Mouse (Mus musculus): ENCODE data around the gene Rabgap1l.
A peak's percentile ranks its signal among the peaks of the same experiment; 100 is the strongest.

Gene Rabgap1l

DNA sequence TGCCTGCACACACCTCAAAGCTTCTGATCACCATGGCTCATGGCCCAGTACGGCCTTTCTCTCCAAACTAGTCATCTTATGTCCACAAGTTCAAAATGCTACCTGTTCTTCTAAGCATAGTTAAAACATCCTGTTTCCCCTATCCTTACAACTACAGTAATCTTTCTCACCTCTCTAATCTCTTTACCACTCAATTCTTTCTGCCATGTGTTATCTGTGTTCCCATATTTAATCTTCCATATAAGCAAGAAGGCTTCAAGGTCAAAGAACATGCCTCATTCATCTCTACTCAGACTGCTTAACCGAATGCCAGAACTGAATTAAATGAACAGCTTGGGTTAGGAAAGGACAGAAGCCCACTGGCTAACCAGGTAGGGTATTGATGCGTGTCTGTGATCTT lies 5.8 kb downstream of the Rabgap1l start:
- DNase-seq (ENCODE audit: low spot score) = no peak

DNA sequence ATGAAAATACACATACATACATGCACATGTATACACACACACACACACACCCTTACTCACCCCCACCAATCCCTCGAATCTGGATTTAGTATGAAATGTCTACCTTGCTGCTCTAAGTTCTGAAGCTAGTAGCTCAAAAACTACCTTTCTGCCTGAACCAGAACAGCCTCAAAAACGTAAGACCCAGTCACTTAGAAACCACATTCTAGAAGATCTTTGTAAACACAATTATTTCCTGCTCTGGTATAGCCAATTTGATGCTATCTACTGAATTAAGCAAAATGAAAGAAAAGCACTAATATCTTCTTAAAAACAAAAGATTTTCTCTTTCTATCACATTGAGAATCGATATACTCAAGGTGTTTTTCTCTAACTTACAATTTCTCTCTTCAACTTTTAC lies 6.4 kb downstream of the Rabgap1l start:
- no peak for DNase-seq (ENCODE audit: low spot score)

DNA sequence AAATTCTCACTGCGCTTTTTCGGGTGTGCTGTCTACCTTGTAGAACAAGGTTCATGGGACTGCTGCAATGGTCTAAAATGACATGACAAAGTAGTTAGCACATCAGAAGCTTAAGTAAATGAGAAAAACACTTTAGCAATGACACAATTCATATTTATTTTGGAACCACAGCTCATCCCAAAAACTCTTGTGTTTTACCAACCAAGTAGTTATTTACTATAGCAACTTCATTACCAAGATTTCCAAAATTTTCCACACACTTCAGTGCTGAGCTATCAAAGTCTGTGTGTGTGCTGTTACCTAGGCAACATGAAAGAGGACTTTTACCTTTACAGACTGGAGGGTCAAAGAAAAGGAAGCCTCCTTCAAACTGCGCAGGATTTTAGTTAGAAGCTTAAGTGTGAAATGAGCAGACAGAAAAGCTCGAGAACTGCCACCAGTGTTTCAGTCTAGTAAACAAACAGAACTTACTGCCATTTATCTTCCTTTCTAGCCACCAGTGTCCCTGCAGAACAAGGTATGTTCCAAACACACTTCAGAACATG lies 7.3 kb downstream of the Rabgap1l start:
- DNase-seq (ENCODE audit: low spot score) = no peak

DNA sequence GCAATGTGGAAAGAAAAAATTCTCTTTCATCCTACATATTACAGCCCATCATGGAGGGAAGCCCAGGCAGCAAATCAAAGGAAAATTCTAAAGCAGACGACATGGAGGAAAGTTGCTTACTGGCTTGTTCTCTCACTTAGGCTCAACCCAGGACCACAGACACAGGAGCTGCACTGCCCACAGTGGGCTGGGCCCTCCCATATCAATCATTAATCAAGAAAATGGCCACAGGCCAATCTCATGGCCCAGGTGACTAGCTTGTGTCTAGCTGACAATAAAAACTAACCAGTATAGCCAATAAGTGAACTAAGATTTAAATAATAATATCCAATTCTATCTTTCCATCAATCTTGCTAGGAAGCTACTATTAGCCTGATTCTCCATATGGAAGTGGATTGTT lies 8.9 kb downstream of the Rabgap1l start:
- DNase-seq (ENCODE audit: low spot score) = no peak

DNA sequence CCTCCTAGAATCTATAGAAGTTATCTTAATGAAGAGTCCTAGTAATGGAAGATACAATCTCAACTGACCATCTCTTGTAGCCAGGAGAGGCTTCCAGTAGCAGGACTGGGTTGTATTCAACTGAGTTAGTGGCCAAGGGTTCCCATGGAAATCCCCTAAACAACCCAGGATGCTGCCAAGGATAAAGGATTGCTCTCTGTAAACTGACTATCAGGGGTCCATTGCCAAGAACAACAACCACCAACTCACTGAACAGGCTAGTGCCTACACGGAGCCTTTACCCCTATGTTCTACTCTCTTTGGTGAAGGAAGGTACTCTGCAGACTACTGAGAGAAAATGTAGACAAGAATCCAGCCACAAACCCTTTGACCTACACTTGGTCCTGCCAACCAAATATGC lies 18.8 kb downstream of the Rabgap1l start:
- DNase-seq (ENCODE audit: low spot score) = no peak

DNA sequence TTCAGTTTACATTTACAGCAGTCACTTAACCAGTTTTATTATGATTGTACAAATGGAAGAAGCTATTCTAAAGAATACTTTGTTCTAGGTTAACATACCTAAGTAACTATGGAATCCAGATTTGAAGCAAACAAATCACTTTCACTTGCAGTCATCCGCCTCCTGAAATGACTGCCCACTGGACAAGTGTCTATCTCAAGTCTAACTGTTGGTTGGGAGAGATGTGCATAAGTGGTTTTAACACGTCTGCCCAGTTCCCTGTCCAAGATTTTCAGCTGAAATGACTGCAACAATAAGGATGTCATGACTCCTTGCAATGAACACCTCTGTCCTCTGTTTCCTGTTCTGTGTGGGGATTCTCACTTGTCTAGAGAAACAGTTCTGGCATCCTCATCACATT lies 27.4 kb downstream of the Rabgap1l start:
- no peak for DNase-seq (ENCODE audit: low spot score)

DNA sequence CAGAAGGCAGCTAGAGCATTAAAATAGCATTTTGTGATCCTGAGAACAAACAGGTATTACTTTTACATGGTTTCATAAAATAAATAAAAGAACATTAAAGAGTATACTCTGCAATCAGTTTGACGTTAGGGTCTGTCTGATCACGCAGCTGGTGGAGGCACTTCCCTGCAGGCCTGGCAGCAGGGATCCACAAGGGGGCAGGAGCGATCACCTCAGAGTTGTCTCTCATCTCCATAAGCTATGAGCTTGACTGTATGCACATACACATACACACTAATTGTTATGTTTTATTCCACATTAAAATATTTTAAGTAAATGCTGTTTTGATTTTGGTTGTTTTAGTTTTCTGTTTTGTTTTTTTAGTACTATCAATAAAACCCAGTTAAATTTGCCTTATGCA lies 34.8 kb downstream of the Rabgap1l start:
- DNase-seq (ENCODE audit: low spot score) = peak; percentile 15

DNA sequence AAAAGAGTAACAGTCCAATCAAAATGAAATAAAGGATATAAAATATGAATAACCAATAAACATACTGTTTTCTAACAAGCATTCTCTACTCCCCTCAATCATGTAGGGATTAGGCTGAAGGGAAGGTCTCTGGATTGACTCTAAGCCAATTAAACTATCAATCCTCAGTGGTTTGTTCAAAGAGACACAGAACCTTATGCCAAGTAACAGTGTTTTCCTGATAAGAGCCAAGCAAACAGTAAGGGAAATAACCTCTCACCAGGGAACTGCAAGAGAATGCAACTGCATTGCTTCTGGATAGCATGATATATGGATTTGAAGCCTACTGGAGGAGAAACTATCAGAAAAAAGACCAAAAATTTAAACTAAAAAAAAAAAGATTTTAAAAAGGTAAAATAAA lies 37.7 kb downstream of the Rabgap1l start:
- DNase-seq (ENCODE audit: low spot score) = no peak

DNA sequence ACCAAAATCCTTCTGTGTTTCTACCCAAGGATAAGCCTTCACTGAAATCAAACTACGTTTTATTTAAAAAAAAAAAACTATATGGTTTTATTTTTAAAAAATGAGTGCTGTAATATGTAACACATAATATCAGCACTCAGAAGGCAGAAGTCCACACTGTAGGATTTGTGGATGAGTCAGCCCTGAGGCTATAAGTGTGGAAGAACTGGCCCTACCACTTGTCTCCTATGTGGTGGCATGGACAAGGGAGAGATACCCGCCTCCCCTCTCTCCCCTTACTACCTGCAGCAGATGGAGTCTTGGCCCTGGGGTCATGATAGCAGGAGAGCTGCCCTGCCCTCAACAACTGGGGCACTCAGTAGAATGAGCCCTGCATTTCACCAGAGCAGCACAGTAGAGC lies 42.4 kb downstream of the Rabgap1l start:
- DNase-seq (ENCODE audit: low spot score) = no peak

DNA sequence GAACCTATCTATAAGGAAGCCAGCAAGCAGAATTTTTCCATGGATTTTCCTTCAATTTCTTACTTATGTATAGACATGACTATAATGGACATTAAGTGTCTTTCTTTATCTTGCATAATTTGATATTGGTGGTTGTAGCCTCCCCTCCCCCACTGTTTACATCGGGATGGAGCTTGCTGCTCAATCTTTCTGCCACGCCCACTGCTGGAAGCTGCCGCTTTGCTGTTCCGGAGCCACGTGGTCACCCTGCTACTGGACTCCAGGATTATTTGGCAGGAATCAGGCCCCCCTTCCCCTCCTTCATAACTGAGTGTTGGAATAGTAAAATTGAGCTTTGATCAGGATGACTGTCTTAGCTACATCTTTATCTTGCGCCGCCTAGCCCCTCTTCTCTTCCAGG lies 46.2 kb downstream of the Rabgap1l start:
- no peak for DNase-seq (ENCODE audit: low spot score)

DNA sequence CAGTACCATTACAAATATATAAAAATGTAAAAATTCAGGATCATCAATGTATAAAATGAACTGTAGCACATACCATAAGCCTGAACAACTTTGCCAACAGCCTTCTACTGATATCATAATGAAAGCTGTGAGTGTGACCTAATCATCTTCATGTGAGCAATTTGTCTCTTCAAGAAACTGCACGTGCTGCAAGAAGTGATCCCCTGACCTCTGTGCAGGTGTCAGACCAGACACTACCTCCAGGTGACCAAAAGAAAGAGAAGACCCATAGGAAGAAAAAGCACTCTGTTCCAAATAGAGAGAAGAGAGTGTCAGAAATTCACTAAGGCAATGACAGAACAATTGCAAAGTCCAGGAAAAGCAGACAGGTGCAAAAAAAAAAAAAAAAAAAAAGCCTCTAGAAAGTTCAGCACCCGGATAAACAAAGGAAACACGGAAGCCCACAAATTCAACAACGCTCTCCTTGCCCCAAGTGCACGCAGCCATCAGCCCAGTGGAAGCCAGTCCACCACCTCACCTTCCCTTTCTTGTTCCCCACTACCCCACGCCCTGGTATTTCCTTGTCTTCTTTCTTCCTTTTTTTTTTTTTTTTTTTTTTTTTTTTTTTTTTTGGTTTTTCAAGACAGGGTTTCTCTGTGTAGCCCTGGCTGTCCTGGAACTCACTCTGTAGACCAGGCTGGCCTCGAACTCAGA lies 47.6 kb downstream of the Rabgap1l start:
- DNase-seq (ENCODE audit: low spot score) = no peak

DNA sequence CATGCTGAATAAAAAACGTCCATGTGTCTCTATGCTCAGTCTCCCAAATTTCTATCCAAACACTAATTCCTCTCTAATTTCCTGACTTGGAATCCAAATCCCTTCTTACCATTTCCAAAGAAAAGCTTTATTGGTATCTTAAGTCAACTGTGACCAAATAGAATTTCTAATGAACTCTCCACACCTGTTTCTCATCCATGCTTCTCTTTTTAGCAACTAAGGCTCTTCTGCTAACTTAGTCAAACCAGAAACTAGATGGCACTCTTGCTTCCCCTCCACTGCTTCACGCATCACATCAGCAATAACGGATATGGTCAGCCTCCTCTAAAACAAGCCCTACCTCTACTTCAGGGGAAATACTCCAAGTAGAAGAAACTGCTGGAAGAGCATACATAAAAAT lies 49.0 kb downstream of the Rabgap1l start:
- DNase-seq (ENCODE audit: low spot score) = no peak

DNA sequence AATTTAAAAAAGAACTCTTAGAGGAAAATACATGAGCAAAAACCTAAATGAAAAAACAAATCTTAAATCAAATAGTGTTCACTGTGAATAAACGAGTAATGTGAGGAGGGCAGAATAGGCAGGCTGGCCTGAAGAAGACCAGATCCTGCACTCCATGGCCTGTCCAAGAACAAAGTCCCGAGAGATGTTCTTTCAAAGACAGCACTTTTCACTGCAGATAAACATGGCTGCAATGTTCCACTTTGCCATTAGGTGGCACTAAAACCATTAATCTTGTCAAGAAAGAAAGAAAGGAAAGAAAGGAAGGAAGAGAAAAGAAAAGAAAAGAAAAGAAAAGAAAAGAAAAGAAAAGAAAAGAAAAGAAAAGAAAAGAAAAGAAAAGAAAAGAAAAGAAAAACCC lies 49.8 kb downstream of the Rabgap1l start:
- DNase-seq (ENCODE audit: low spot score) = peak; percentile 61

DNA sequence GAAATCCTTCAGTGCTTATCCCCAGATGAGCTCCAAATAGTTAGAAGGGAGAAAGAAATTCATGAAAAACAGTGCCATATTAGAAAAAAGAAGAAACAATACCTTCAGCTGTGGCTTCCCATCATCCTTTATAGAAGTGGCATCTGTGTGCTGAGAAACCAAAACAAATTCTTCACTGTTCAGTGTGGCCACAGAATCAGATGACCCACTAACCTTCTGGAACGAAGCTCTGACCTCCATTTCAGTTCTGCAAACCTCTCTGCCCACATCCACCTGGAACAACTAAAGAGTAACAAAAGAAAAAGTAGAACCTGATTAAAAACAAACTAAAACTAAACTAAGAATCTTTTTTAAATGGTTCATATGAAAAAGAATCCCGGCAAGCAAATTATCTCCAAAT lies 52.4 kb downstream of the Rabgap1l start:
- no peak for DNase-seq (ENCODE audit: low spot score)

DNA sequence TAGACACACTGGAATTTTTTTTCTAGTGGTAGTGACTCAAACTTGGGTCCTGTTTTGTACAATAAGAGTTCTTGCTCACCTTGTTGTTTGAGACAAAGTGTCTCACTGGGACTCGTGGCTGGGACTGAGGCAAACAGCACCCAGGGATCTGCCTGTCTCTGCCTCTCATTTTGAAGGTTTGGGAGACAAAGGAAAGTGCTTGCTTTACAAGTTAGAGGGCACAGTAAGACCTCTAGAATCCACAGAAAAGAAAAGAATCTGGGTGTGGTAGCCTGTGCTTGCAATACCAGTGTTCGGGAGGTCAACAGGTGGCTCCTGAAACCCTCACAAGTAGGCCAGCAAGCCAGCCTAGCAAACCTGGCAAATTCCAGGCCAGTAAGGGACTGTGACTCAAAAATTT lies 58.3 kb downstream of the Rabgap1l start:
- DNase-seq (ENCODE audit: low spot score) = no peak

DNA sequence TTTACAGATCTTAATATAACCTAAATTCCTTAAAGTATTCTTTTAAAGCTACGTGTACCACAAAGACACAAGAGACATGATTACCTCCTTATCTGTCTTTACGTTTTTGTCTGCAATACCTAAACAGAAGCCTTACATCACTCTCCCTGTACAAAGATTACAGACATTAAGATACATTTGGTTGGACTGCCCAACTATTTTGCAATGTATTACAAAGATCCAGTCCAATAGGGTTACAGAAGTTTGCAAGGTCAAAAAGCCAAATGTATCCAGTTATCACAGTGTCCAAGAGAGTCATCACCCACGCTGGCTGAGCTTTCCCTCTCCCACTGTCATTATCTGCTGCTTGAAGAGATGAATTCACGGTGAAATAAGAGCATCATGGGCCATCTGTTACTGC lies 63.1 kb downstream of the Rabgap1l start:
- DNase-seq (ENCODE audit: low spot score) = no peak

DNA sequence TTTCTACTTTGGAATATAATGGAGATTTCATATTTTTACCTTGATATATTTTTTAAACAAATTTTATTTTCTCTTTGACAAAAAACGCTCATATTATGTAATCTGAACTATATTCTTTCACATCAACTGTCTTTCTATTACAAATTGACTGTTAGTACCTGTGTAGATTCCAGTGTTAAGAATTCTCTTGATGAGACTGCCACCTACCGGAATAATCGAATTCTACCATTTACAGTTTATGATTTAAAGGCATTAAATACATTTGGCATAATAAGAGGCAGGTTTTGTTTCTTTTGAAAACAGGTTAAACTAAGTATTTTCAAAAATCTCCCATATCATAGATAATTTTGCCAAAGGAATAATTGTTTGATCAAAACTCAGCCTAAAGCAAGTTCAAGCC lies 75.3 kb downstream of the Rabgap1l start:
- peak; percentile 77 for DNase-seq (ENCODE audit: low spot score)

DNA sequence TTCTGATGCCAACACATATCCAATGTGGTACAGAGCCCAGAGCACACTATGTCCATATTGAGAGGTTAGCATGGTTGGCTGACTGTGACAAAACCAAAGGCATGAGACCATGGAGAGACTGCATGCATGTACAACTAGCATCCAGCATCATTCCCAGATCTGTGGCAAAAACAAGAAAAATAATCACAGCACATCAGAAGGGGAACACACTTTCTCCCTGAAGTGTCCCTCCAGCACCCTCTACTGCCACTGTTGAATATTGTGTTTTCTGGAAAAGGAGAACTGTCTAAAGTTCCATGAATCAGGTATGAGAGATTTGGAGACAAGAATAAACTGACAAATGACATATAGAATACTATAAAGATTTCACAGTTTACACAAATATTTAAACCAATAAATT lies 78.3 kb downstream of the Rabgap1l start:
- DNase-seq (ENCODE audit: low spot score) = peak; percentile 41

DNA sequence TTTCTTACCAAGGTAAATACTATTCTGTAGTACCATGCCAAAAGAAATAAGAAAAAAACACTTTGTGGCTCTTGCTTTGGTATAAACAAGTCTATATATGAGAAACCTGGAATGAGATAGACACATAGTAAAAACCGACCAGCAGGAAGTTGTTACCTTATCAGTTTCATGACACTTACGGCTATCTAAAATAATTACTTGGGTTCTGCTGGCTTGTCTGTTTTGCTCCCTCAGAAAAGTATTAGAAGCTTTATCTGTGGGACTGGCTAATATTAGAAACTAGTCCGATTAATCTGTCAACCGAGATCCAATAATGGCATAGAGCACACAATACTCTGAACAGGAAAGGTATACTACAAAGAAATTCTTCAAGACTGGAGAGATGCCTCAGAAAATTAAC lies 79.1 kb downstream of the Rabgap1l start:
- DNase-seq (ENCODE audit: low spot score) = no peak

DNA sequence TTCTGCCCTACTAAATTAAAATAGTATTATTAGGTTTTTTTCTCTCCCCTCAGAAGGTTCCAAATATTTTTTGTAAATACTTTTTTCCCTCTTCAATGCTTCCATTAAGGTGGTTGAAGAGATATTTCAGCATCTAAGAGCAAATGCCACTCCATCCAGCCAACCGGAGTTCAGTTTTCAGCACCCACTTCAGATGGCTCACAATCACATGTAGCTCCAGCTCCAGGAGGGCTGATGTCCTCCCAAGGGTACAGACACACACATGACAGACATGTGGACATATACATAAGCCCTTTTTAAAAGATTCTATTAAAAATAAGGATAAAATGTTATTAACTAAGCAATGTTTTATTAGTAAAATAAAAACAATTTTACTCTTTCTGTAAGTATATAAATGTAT lies 79.6 kb downstream of the Rabgap1l start:
- no peak for DNase-seq (ENCODE audit: low spot score)

DNA sequence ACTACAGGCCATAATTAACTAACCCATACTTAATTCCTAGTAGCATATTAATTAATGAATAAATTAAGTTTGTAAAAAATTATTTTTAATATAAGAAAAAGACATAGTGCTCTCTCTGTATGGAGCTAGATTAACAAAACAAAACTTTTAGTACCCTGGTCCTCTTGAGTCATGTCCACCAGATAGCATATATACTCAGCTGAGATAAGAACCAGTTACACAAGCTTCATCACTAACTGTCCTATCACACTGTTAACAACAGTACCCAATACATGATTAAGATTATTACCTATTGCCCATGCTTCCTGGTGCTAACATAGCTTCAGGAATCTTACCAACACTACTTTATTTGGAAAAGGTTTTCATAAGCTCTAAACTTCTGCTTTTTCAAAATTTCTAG lies 82.5 kb downstream of the Rabgap1l start:
- DNase-seq (ENCODE audit: low spot score) = no peak

DNA sequence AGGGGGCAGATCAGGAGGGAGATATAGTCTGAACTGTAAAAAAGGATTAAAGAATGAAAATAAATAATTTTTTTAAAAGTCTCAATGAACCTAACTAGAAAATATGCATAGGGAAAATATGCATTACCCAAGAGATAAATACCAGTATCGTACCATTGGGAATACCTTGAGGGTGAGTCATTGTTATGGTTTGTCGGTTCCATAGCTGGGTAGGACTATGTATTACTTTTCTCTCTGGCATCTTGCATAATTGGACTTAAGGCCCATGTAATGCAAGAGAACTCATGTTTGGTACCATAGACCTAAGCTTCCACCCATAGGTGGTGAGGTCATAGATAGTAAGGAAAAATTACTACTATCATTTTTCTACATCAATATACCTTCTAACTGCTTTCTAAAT lies 88.4 kb downstream of the Rabgap1l start:
- no peak for DNase-seq (ENCODE audit: low spot score)

DNA sequence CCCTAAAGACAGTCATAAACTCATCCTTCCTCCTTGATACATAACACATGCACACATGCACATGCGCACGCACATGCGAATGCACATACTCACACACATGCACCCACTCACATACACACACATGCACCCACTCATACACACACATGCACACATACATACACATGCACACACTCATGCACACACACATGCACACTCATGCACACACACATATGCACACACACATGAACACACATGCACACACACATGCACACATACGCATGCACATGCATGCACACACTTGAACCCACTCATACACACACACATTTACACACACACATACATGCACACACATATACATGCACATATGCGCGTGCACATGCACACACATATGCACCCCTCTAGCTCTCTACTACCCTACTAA lies 89.2 kb downstream of the Rabgap1l start:
- no peak for DNase-seq (ENCODE audit: low spot score)

DNA sequence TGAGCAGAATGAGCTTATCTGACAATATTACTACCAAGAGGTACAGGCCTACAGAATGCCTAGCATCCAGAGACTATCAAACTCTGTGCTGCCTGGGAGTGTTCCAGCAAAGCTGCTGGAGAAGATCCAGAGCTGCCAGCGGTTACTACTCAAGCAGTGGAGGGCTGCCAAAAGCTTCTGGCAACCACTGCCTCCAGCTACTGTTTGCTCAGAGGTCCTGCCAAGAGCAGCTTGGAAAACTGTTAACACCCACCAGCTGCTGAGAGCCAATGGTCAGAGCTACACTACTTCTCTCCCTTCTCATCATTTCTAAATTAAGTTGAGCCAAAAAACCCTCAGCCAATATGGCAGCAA lies 99.9 kb downstream of the Rabgap1l start:
- DNase-seq (ENCODE audit: low spot score) = peak; percentile 75

All from layer of hippocampus, adult 9-10 months (tissue).